Mouse (Mus musculus) c-Kit-negative CD71-positive TER-119-positive erythroid progenitor cells, embryonic 14.5 days (primary cell): Measurements from ENCODE around the gene Skp2.

Experiments used
- DNase-seq: peaks from one replicate; pipeline ENCODE4 v3.0.0-alpha.2; 2013; ENCODE audit warnings: low read depth, low spot score

Gene Skp2

GRCm38 (mm10) chr15:9075608-9076200, 79.5 kb downstream of the Skp2 start:
- DNase-seq: no peak

- DNase-seq: peak; percentile 93
These were observed 80.6 kb downstream of the Skp2 start for GRCm38 (mm10) chr15:9074671-9075070.

GRCm38 (mm10) chr15:9074139-9074538, 81.1 kb downstream of the Skp2 start:
- DNase-seq: no peak

- no peak for DNase-seq
These were observed 81.5 kb downstream of the Skp2 start for GRCm38 (mm10) chr15:9073684-9074083.

GRCm38 (mm10) chr15:9073067-9073608, 82.1 kb downstream of the Skp2 start:
- DNase-seq: no peak

GRCm38 (mm10) chr15:9072630-9073029, 82.6 kb downstream of the Skp2 start:
- DNase-seq: no peak

- DNase-seq: no peak
These were observed 83.4 kb downstream of the Skp2 start for GRCm38 (mm10) chr15:9071556-9072544.

GRCm38 (mm10) chr15:9070912-9071555, 84.2 kb downstream of the Skp2 start, which contains the start of gene Nadk2:
Gene Nadk2, plus strand, starts transcription at chr15:9071260.
- DNase-seq: peak; percentile 98

- DNase-seq: no peak
These were observed 84.9 kb downstream of the Skp2 start for GRCm38 (mm10) chr15:9070353-9070752.

- DNase-seq: no peak
These were observed 86.3 kb downstream of the Skp2 start for GRCm38 (mm10) chr15:9068881-9069280.
